Mouse (Mus musculus) regulatory T cell (primary cell): ENCODE measurements around the gene Ddx3y.

Experiments used
- in situ Hi-C: fragments of 300-600 bp; cut with MboI, MseI; formaldehyde crosslinking; loops from one replicate; pipeline ENCODE4 v1.15.1; 2025; ENCODE audit warnings: high pct_unique_total_duplicates

Gene Ddx3y

GRCm38 (mm10) chrY:1286171-1286795 lies at the start of gene Ddx3y:
Gene Ddx3y, minus strand, starts transcription at chrY:1286629.
- in situ Hi-C loops = no loop called here

GRCm38 (mm10) chrY:1293708-1294107 lies 7.3 kb upstream of the Ddx3y start:
- in situ Hi-C loops = no loop called here

DNA sequence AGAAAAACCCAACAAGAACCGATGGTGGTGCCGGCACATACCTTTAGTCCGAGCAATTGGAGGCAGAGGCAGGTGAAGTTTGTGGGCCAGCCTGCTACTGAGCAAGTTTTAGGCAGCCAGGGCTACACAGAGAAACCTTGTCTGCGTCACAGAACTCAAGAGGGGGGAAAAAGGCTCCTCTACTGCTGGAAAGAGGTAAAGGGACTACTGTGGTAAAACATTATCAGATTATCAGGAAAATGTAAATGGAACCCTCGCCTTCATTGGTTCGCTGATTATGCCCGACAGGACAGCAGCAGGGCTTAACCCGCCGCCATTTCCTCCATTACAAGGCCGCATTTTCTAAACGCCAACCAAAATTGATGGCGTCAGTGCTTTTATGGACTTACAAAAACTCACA lies 694 bp downstream of the Ddx3y start:
- in situ Hi-C loops = no loop called here

DNA sequence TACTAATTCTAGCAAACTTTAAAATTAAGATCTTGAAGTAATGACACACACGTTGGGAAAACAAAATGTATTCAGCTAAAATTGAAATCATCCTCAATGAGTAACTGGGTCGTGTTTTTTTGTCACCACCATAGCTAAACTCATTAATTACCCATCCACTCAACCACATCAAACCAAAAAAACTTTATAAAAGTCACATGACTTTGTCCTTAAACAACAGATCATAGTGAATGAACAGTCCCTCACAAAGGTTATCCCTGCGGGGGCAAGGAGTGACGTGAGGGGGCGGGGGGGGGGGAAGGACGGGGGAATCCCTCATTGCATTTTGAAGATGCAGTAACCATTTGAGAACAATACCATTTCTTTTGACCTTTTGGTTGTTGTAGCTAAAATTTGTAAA lies 40.3 kb downstream of the Ddx3y start:
- in situ Hi-C loops = no loop called here

DNA sequence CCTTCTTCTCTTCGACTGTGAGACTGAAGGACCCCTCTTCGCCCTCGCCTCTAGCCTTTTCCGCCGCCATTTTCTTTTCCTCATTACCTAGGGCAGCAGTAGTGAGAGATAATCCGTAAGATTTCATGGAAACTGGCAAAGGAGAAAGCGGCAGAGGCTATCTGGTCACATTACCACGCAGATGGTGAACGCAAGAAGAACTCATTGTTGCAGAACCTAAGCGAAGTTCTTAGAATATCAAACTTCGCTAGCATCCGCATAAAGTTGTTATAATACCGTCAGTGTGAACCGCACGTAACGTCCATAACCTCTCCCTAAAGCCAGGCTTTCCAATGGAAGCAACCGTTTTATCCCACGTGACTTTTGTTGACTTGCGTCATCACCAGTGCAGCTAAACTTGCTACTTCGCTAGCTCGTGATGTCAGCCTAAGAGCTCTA lies 41.0 kb downstream of the Ddx3y start, which contains the start of gene Uty:
Uty (minus strand) TSS at position 334 of the 438 bp plus-strand sequence.
- in situ Hi-C loops = no loop called here

DNA sequence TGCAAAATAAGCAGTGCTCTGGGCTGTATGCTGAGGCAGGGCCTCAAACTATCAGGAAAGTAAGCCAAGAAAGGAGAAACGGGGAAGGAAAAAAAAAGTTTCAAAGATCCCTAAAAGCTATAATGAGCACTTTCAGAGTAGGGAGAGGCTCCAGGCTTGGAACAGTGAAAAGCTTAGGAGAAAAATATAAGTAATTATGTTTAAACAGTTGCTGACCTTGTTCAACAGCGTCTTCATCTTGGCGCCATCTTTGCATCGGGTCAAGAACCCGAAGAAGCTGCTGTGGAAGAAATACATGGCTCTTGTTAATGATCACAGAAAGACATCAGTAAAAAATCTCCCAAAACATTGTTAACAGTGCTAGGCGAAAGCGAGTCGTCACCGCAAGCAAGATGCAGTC lies 41.5 kb downstream of the Ddx3y start:
- in situ Hi-C loops = no loop called here

GRCm38 (mm10) chrY:1244421-1244820 lies 42.0 kb downstream of the Ddx3y start:
- in situ Hi-C loops = no loop called here

DNA sequence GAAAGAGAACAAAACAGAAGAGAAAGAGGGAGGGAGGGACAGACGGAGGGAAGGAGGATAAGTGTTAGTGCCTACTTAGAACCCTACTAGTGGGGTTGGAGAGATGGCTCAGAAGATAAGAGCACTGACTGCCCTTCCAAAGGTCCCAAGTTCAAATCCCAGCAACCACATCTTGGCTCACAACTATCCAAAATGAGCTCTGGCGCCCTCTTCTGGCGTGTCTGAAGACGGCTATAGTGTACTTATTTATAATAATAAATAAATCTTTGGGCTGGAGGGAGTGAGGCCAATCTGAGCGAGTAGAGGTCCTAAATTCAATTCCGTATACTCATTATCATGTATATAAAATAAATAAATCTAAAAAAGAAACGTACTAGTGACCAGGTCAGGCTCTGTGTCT lies 66.4 kb downstream of the Ddx3y start:
- in situ Hi-C loops = no loop called here
